Mouse (Mus musculus): ENCODE measurements around the gene Gng7. TPM values are rescaled to one million over a fixed set of nuclear protein-coding genes. Genes with fewer than 3 reads are reported as not detected.
A peak's percentile ranks its signal among the peaks of the same experiment; 100 is the strongest.

Gng7 gene
- polyA plus RNA-seq, 1 experiment from 2014 or later = 4.7 TPM

DNA sequence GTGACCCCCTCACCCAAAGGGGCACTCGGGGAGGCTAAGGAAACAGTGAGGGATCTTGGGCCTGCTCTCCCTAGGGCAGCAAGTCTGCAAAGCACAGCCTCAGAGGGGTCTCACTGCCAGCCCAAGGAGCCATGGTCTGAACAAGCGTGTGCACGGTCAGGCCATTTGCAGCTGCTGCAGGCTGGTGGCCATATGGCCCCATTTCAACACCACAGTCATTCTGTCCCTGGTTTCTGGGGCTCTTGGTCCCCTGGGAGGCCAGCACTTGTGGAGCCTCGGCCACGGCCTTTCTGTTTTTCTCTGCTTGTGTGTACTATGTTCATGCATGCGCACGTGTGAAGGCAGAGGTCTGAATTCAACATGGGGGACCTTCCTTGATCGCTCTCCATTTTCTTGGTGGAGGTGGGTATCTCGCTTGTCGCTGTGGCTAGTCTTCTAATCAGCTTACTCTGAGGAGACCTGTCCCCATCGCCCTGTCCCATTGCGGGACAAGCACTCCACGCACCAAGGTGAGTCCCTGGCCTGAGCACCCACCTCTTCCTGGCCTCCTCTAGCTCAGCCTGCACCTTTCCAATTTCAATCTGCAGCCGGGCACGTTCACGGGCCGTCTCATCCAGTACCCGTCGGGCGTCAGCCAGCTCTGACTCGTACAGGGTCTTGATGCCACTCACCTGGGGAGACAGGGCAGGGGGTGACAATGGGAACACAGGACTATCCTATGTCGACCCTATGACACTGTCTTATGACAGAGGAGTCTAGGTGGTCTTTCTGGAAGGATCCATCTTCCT, 105.2 kb downstream of the Gng7 start:
- H3K9ac ChIP-seq (ENCODE audit: low read length) = no peak overlapping the region
- no peaks in the 10 kb centered on the region for H3K4me1 ChIP-seq (replicated peaks; ENCODE audit: control insufficient read depth, insufficient read depth, low read length)
- 94% methylated on average over 22 of the region's 22 CpGs for WGBS
- no peak overlapping the region for H3K4me3 ChIP-seq (ENCODE audit: low read depth, low read length)
- peaks cover 78% of the 10 kb centered on the region for H3K36me3 ChIP-seq (ENCODE audit: control insufficient read depth, insufficient read depth, low read length)
- DNase-seq (ENCODE audit: low spot score) (no peak), ATAC-seq (replicated peaks; ENCODE audit: low FRiP score, low TSS enrichment, low read depth) (no peak)
- H3K27me3 ChIP-seq (replicated peaks; ENCODE audit: control insufficient read depth, insufficient read depth, low read length) = no peaks in the 10 kb centered on the region
- no peaks in the 10 kb centered on the region for H3K9me3 ChIP-seq (ENCODE audit: control insufficient read depth, low read length)
- H3K27ac ChIP-seq (ENCODE audit: low read depth) = no peak overlapping the region
- H3K4me2 ChIP-seq (ENCODE audit: low read length) = no peak overlapping the region

GRCm38 (mm10) chr10:80904709-80905108, 110.0 kb downstream of the Gng7 start:
- peaks cover 75% of the 10 kb centered on the region for H3K36me3 ChIP-seq (ENCODE audit: control insufficient read depth, insufficient read depth, low read length)
- H3K4me1 ChIP-seq (replicated peaks; ENCODE audit: control insufficient read depth, insufficient read depth, low read length) = peaks cover 2% of the 10 kb centered on the region
- ATAC-seq (replicated peaks; ENCODE audit: low FRiP score, low TSS enrichment, low read depth) (no peak), DNase-seq (ENCODE audit: low spot score) (no peak)
- H3K9ac ChIP-seq (ENCODE audit: low read length) = no peak overlapping the region
- no peak overlapping the region for H3K4me2 ChIP-seq (ENCODE audit: low read length)
- H3K4me3 ChIP-seq (ENCODE audit: low read depth, low read length) = no peak overlapping the region
- H3K27ac ChIP-seq (ENCODE audit: low read depth) = no peak overlapping the region
- no peaks in the 10 kb centered on the region for H3K27me3 ChIP-seq (replicated peaks; ENCODE audit: control insufficient read depth, insufficient read depth, low read length)
- no peaks in the 10 kb centered on the region for H3K9me3 ChIP-seq (ENCODE audit: control insufficient read depth, low read length)
- 92% methylated on average over 11 of the region's 11 CpGs for WGBS

DNA sequence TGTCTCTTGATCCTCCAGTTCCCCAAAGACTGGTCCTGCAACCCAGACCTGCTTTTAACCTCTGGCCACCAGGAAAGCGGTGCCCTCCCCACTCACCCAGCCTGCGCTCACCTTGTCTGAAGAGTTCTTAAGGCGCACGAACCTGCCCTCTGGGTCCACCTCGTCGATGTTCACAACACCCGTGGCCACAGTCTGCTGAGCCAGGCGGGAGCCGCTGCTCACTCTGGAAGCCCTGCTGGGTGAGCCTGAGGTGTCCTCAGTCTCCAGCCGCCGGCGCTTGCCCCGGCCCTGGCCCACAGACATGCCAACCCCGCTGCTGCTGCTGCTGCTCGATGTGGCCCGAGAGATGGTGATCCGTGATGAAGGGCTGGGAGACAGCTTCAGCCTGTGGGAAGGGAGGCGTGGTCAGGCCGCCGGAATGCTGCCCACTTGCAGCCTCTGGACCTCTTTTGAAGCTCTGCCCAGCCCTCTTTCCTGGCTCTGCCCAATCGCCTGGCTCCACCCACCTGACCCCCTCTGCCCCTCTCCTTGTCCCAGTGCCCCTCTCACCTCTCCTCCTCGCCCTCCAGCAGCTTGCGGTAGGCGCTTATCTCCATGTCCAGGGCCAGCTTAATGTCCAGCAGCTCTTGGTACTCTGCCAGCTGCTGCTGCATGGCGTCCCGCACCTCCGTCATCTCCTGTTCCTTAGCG, 110.6 kb downstream of the Gng7 start:
- 89% methylated on average over 28 of the region's 28 CpGs for WGBS
- no peak overlapping the region for H3K27ac ChIP-seq (ENCODE audit: low read depth)
- H3K4me2 ChIP-seq (ENCODE audit: low read length) = no peak overlapping the region
- H3K27me3 ChIP-seq (replicated peaks; ENCODE audit: control insufficient read depth, insufficient read depth, low read length) = no peaks in the 10 kb centered on the region
- no peak overlapping the region for H3K4me3 ChIP-seq (ENCODE audit: low read depth, low read length)
- no peaks in the 10 kb centered on the region for H3K9me3 ChIP-seq (ENCODE audit: control insufficient read depth, low read length)
- H3K4me1 ChIP-seq (replicated peaks; ENCODE audit: control insufficient read depth, insufficient read depth, low read length) = peaks cover 7% of the 10 kb centered on the region
- no peak for DNase-seq (ENCODE audit: low spot score)
- H3K9ac ChIP-seq (ENCODE audit: low read length) = no peak overlapping the region
- ATAC-seq (replicated peaks; ENCODE audit: low FRiP score, low TSS enrichment, low read depth) = no peak
- H3K36me3 ChIP-seq (ENCODE audit: control insufficient read depth, insufficient read depth, low read length) = peaks cover 74% of the 10 kb centered on the region

- H3K9me3 ChIP-seq (ENCODE audit: control insufficient read depth, low read length) = no peaks in the 10 kb centered on the region
- no peak for ATAC-seq (replicated peaks; ENCODE audit: low FRiP score, low TSS enrichment, low read depth)
- H3K4me3 ChIP-seq (ENCODE audit: low read depth, low read length) = no peak overlapping the region
- no peak overlapping the region for H3K27ac ChIP-seq (ENCODE audit: low read depth)
- no peak overlapping the region for H3K4me2 ChIP-seq (ENCODE audit: low read length)
- H3K4me1 ChIP-seq (replicated peaks; ENCODE audit: control insufficient read depth, insufficient read depth, low read length) = peaks cover 9% of the 10 kb centered on the region
- no peak overlapping the region for H3K9ac ChIP-seq (ENCODE audit: low read length)
- WGBS = 92% methylated on average over 10 of the region's 10 CpGs
- no peaks in the 10 kb centered on the region for H3K27me3 ChIP-seq (replicated peaks; ENCODE audit: control insufficient read depth, insufficient read depth, low read length)
- no peak for DNase-seq (ENCODE audit: low spot score)
- peaks cover 74% of the 10 kb centered on the region for H3K36me3 ChIP-seq (ENCODE audit: control insufficient read depth, insufficient read depth, low read length)
Observed at GRCm38 (mm10) chr10:80903282-80903681, 111.5 kb downstream of the Gng7 start.

DNA sequence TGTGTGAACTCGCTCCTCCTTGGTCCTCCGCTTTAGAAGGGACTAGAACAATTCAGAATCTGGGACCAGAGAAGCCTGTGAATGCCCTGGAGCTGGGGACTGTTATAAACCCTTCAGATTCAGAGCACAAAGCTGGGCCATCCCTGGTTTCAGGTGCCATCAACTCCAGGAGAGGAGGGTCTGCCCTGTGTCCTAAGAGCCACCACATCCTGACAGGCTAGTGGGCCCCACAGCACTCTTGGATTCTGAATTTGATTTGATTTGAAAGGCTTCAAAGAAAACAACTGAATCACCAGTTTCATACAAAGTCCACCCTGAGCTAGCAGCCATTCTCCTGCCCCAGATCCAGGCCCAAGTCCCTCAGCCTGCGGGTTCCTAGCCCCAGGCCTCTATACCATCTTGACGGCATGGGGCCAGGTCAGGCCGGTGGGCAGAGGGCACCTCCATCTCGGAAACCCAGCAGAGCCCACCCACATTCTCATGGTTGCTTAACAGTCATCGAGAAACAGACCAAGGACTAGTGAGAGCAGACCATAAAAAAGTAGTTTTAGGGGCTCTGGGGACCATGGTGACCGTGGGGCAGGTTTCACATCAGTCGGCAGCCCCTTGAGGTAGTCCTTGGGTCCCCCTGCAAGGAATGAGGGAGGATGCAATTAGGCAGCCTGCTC, 112.3 kb downstream of the Gng7 start:
- no peak for DNase-seq (ENCODE audit: low spot score)
- WGBS = 93% methylated on average over 9 of the region's 9 CpGs
- H3K27me3 ChIP-seq (replicated peaks; ENCODE audit: control insufficient read depth, insufficient read depth, low read length) = no peaks in the 10 kb centered on the region
- no peaks in the 10 kb centered on the region for H3K9me3 ChIP-seq (ENCODE audit: control insufficient read depth, low read length)
- peaks cover 12% of the 10 kb centered on the region for H3K4me1 ChIP-seq (replicated peaks; ENCODE audit: control insufficient read depth, insufficient read depth, low read length)
- H3K9ac ChIP-seq (ENCODE audit: low read length) = no peak overlapping the region
- H3K36me3 ChIP-seq (ENCODE audit: control insufficient read depth, insufficient read depth, low read length) = peaks cover 65% of the 10 kb centered on the region
- H3K4me2 ChIP-seq (ENCODE audit: low read length) = no peak overlapping the region
- no peak overlapping the region for H3K4me3 ChIP-seq (ENCODE audit: low read depth, low read length)
- no peak for ATAC-seq (replicated peaks; ENCODE audit: low FRiP score, low TSS enrichment, low read depth)
- H3K27ac ChIP-seq (ENCODE audit: low read depth) = no peak overlapping the region

GRCm38 (mm10) chr10:80901409-80902272, 113.1 kb downstream of the Gng7 start:
- Histone ChIP-seq H3K4me3 (ENCODE audit: low read depth, low read length) (0 out of 2 replicates have a peak overlapping the region, but pooled peaks have one; percentile 15), H3K4me1 (replicated peaks; ENCODE audit: control insufficient read depth, insufficient read depth, low read length) (peaks cover 12% of the 10 kb centered on the region), H3K36me3 (ENCODE audit: control insufficient read depth, insufficient read depth, low read length) (peaks cover 61% of the 10 kb centered on the region), H3K27ac (ENCODE audit: low read depth) (no peak overlapping the region), H3K4me2 (ENCODE audit: low read length) (peak overlapping the region; percentile 43), H3K9ac (ENCODE audit: low read length) (peak overlapping the region; percentile 20; the same call in 1 of the 2 replicates), H3K27me3 (replicated peaks; ENCODE audit: control insufficient read depth, insufficient read depth, low read length) (no peaks in the 10 kb centered on the region), H3K9me3 (ENCODE audit: control insufficient read depth, low read length) (no peaks in the 10 kb centered on the region)
- no peak for ATAC-seq (replicated peaks; ENCODE audit: low FRiP score, low TSS enrichment, low read depth)
- WGBS = 86% methylated on average over 19 of the region's 19 CpGs
- no peak for DNase-seq (ENCODE audit: low spot score)

GRCm38 (mm10) chr10:80900318-80901247, 114.2 kb downstream of the Gng7 start, which contains the start of gene Timm13:
Gene Timm13 (minus strand): TSS chr10:80900969.
- WGBS = under 1% methylated on average over 72 of the region's 72 CpGs
- Histone ChIP-seq H3K27me3 (replicated peaks; ENCODE audit: control insufficient read depth, insufficient read depth, low read length) (no peaks in the 10 kb centered on the region), H3K4me3 (ENCODE audit: low read depth, low read length) (peak within 1 kb of the TSS; percentile 86), H3K4me2 (ENCODE audit: low read length) (peak within 1 kb of the TSS; percentile 94), H3K9ac (ENCODE audit: low read length) (peak within 1 kb of the TSS; percentile 72), H3K4me1 (replicated peaks; ENCODE audit: control insufficient read depth, insufficient read depth, low read length) (peaks cover 12% of the 10 kb centered on the region), H3K27ac (ENCODE audit: low read depth) (0 out of 2 replicates have a peak within 1 kb of the TSS, but pooled peaks have one; percentile 27), H3K36me3 (ENCODE audit: control insufficient read depth, insufficient read depth, low read length) (peaks cover 50% of the 10 kb centered on the region), H3K9me3 (ENCODE audit: control insufficient read depth, low read length) (no peaks in the 10 kb centered on the region)
- ATAC-seq (replicated peaks; ENCODE audit: low FRiP score, low TSS enrichment, low read depth) (peak; percentile 92), DNase-seq (ENCODE audit: low spot score) (peak; percentile 98)

Data from intestine, embryonic 14.5 days (tissue).